Mouse (Mus musculus) layer of hippocampus, adult 11-12 months (tissue): ENCODE measurements at regions not wholly inside any gene's neighbourhood (a gene's known extent, or its start where the extent isn't known, plus 50 kb on each side); places are given as distances from the start of the nearest gene placed in this dataset.
"Not testable (repeated sequence)": the region's sequence is repeated elsewhere in the genome, so short reads cannot be mapped to it uniquely, and the experiment has no call there.

Source experiments
- DNase-seq: peaks from one replicate; pipeline ENCODE4 v3.0.0; 2022; ENCODE audit warnings: low spot score

DNA sequence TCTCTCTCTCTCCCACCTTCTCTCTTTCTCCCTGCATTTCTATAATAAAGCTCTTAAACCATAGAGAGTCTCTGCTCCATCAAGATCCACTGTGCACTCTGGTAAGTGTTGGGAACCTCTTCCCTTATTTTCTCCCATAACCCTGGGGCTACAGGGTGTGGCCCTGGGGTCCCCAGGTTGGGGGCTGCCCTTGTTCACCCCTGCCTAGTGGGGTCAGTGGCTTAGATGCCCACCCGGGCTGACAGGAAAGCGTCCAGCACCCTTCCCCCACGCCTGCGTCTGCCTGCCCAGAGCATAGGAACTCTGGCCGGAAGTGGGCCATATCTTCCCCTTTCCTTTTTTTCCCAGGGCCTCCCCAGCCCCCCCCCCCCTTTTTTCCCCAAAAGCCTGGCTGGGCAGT, 534.0 kb downstream of the Hdgfl1 start:
- no peak for DNase-seq

DNA sequence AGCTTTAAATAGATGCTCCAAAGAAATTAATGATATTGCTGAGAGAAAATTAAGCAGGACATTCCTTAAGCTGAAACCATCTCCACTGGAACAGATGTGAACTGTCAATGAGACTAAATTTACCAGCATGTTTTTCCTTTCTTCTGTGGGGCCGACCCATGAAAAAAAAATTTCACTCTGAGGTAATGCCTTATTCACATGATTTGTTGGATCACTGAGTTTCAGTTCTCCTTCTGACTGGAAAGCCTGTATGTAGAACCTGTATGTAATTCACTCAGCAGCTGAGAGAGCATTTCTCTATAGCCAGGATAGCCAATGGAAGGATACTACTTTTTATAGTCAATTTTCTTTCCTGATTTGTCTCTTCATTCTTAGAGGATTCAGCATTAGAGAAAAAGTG, 535.3 kb downstream of the Hdgfl1 start:
- DNase-seq, result no peak

DNA sequence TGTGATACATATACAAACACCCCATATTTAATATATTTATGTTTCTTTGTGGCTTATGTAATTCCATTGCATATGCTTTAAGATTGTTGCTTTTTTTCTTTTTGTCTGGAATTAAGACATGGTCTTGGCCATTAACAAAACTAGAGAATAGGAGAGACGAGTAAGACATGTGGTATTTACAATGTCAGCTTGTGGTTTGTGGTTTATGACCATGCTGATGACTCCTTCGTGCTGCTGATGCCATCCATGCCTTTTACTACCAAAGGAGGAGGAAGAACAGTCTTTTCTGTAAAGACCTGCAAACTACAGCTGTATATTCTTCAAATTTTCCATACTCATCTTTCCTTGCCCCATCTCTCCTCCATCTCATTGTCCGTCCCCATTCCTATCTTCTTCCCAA, 552.7 kb downstream of the Hdgfl1 start:
- DNase-seq, result no peak

DNA sequence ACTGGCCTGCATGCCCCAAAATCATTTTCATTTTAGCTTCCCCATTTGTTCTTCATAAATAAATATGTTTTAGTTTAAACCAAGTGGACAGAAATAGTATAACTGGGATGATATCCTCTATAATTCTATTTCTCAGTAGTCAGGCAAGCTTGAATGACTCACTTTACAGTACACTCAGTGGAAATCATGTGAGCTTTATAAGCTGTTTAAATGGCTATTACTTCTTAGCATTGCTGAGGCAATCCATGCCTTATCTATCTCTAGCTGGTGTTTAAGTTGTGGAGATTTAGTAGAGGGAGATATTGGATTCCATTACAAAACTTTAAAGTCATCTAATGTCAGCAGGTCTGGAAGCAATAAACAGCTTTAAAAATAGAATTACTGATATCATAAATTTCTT, 553.4 kb downstream of the Hdgfl1 start:
- no peak for DNase-seq

DNA sequence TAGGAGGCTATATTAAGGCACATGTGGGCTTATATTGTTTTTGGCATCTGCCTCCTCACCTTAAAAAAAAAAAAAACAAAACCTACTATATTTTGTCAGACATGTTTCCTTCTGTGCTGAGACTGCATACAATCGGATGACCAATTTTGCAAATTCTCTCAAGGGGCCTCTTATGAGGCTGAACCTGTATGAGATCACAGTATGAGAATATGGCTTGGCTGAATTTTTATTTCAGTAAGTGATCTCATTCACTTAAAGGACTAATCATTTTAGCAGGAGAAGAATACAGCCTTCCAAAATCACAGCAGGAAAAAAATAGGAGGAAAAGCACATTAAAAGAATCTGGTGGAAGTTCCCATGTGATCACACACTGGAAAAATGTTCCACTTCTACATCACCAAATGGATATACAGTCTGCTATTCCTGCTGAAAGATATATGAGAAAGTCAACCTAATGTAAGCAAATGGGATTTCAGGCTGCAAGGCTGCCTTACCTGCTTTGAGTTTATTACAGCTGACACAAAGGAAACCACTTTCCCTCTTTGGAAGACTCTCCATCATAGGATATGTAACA, 564.3 kb downstream of the Hdgfl1 start:
- DNase-seq, result no peak

DNA sequence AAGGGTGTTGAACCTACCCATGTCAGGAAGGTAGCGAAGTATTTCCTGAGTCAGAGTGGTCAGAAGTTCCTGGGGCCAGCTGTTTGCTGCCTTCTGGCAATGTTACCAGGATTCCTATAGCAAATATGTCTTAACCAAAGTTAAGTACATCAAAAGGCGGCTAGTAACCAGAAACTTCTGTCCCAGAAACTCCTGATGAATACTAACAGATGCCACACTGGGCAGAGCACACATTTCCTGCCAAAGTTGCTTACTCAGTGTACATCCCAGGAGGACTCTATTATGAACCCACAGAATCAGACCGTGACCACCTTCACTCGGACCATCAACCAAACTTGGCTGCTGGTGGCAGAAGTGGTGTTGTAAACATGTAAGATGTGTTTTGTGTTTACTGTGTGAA, 575.3 kb downstream of the Hdgfl1 start:
- no peak for DNase-seq

DNA sequence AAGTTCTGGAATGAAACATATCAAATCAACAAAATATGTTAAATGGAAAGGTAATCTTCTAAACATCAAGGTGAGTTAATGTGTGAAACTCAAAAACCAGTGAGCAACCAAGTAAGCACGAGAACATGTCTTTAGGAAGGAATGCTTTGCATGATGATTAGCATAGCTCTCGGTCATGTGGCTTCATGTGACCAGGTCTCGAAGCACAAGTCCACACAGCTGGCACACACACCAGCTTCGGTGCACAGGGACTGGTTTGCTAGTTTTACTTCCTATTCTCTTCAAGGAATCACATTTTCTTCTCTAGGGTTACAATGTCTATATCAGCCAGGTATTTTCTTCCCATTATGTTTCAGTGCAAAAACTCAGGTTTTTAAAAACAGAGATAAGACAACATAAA, 586.1 kb downstream of the Hdgfl1 start:
- DNase-seq, result no peak

DNA sequence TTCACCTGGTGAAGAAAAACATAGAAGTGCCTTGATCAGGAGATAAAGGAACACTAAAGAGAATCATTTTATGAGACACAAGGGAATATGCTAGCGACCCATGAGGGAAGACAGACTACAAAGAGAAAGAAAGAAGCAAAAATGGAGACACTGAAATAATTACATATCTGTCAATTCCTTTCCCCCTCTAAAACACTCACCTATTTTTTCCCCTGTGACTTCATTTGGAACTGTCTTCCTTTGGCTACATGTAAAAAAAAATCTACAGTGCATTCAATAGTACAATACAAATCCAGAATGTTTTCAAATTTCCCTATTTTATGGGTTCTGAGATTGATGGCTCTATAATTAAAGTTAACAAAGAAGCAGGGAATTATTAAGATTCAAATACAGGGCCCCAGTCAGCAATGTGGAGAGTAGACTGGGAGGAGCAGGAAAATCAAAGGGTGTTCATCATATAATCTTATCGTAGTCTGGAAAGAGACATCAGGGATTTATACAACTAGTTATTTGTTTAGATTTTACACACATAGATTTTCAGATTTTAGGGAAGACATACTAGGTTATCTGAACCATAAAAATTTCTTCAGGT, 598.0 kb downstream of the Hdgfl1 start:
- no peak for DNase-seq

DNA sequence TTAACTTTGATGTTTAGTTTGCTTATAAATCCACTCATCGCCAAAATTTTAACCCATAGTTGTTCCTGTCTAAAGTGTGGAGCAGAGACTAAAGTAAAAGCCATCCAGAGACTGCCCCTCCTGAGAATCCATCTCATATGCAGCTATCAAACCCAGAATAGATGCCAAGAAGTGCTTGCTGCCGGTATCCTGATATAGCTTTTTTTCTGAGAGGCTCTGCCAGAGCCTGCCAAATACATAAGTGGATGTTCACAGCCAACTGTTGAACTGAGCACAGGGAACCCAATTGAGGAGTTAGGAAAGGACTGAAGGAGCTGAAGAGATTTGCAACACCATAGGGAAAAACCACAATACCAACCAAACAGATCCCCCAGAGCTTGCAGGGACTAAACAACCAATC, 600.3 kb downstream of the Hdgfl1 start:
- DNase-seq, result no peak

DNA sequence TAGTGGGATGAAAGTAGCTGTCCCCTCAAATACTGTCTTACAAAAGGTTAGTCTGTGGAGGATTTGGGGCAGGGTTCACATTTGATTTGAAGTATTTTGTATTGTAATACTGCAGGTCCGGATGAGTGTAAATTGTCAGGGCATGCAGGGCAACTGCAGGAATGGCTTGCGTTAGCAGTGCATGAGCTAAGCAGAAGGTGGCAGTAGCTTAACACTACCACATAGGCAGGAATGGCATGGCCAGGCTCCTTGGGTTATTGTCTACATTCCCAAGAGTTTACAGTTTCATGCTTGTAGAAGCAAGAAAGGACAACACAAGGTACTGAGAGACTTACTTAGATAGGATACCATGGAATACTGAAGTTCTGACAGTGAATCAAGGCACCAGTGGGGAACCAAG, 611.3 kb downstream of the Hdgfl1 start:
- no peak for DNase-seq

DNA sequence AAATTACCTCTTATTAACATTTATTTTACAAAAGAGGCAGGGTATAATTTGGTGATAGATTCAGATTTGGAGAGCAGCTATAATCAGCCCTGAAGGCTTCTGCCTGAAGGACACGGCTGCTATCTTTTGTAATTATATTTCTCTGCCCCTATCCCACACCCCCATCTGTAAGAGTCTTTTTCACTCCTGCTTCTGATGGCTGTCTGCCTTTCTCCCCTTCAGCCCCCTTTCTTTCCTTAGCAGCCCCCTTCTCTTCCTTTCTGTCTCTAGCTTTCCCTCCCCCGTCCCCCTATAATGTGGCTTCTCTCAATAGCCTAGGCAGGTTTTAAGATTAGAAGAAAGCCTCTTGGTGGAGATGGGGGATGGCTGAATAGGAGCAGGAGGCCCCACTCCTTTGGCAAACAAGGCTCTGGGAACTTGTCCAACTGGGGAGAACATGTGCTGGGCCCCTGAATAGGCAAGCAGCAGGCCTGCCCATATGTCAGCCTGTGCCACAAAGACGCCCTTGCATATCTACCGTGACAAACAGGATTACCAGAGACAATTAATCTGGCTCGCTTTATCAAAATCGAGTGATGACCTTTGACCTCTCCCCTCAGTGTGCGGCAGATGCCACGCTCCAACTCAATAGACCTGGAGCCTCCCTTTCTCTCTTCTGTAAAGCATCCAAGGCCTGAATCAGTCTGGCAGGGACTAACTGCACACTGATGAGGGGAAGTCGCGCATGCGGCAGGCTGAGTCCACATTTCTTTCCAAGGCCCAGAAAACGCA, 615.1 kb downstream of the Hdgfl1 start:
- peak; percentile 86 for DNase-seq

DNA sequence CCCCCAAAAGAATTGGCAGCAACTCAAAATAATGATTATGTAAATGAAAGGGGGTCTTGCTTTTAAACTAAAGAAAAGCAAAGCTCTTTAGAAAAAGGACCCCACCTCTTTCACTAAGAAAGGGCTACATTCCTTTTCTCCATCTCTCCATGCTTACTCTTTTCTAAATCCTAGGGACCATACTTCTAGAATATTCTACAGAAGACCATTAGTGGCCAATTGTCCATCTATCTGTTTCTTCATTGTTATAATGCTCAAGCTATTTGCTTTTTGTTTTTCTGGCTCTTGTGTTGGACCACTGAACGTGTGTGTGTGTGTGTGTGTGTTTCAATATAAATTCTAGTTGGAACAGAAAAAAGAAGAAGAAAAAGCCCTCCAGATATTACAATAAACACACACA, 615.7 kb downstream of the Hdgfl1 start:
- DNase-seq, result no peak

DNA sequence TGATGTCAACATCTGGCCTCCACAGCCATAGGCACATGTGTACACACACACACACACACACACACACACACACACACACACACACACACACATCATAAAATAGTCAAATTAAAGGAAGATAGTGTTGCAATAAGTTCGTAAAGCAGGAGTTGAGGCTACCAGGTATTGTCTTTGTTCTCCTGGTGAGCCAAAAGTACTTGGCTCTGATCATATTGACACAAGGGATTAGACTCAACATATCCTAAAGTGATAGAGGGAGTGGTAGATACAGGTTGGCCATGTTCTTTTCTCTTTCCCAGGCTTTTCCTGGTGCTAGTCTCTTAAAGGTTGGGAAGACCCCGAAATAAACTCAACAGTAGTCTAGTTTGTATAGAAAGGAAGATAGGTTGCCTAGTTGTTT, 616.9 kb downstream of the Hdgfl1 start:
- no peak for DNase-seq

DNA sequence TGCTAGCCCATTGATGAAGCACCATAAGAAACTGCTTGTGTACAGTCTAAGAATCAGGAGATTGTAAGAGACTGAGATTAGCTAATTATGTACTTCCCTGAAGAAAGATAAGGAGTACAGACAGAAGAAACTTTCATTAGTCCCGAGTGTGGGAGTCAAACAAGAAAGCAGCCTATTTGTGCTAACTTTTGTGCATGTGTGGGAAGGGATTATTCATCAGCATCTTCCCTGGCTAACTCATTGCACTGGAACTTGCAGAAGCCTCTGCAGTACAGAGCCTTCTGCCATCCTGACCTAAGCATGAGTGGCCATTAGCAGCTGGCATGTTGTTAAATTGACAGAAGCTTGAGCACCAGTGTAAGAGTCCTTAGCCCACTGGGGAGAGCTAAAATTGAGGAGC, 619.5 kb downstream of the Hdgfl1 start:
- DNase-seq, result no peak

DNA sequence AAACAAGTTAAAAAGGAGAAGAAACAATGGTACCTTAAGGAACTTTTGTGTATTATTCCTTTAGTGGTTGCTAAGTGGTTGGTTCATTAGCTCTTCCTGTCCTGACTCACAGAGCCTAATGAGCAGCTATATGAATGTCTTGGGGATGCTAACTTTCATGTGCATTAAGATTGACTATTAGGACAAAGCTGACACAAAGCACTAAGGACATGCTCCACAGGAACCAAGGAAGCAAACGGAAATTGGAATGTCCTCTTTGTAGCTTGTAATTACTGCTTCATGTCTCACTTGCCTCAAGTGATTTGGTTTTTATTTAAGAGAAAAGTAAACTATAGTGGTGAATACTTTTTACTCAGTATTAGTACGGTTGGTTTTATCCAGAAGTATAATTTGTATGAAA, 627.2 kb downstream of the Hdgfl1 start:
- no peak for DNase-seq

DNA sequence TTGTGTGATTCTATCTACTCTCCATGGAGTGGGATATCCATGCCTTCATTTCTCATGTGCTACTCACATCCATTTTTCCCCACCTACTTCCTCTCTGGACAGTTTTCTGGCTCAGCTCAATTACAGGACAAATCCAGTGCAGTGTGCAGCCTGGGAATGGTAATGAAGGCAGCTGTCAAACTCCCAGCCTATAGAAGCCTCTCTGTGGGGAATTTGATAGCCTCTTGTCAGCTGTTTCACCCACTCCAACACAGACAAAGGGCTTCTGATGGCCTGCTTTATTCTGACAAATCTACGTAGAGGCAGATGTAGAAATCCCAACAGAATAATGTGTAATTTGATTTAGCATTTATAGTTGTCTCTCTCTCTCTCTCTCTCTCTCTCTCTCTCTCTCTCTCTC, 650.6 kb downstream of the Hdgfl1 start:
- DNase-seq, result no peak

DNA sequence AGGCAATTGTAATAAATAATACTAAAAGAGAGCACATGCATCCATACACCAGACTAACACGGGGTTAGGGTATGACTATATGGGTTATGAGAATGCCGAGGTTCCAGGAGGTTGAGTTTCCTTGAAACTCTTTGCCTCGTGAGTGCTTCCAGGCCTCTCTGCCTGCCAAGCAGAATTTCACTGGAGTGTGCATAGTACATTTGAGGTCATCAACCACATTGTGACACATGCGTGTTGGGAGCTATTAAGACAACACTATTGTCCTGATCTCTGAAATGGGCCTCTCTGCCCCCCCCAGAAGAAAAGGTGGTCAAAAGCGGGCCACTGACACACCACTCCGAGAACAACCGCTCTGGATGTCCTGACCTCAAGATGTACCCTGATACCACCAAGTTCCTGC, 655.8 kb downstream of the Hdgfl1 start:
- no peak for DNase-seq

DNA sequence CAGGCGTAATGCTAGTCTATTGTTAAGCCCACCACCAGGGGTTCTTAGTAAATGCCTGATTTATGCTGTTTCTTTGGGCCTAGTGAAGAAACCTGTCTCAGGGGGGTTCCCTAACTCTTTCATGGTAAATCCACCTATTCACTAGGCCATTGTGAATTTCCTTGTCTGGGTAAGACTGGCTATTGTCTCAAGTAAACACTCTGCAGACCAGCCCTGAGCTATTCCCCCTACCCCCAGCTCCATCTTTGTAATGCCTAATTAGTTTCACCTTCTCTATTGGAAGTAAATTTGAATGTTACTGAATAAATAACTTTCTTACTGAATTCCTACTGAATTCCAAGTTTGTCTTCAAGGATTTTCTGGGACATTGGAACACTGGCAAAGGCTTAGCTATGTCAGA, 656.2 kb downstream of the Hdgfl1 start:
- DNase-seq, result not testable (repeated sequence)

DNA sequence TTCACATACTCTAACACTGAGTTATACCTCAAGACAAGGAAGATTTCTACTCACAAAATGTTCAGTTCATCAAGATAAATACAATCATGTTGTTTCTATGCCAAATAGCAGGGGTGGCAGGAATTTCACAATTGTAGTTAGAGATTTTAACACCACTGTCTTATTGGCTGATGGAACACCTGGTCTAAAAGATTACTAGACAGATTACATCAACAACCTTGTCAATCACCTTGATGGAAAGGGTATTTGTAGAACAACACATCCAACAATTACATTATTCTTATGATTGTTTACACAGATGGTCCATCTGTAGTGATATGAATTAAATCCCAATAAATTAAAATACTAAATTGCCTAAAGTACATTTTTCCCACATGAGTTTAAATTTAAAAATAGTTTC, 657.4 kb downstream of the Hdgfl1 start:
- no peak for DNase-seq

DNA sequence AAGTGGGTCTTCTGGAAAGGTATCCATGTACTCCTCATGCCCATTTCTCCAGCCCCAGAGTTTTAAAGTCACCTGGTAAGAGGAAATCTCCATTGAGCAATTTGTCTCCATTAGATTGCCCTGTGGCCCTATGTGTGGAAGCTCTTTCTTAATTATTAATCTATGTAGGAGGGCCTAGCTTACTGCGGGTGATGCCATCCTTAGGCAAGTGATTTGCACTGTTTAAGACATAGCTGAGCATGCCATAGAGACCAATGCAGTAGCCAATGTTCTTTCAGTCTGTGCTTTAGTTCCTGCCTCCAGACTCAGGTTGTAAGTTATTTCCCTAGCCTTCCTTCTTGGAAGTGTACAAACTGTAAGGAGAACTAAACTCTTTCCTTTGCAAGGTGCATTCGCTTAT, 661.0 kb downstream of the Hdgfl1 start:
- DNase-seq, result no peak

DNA sequence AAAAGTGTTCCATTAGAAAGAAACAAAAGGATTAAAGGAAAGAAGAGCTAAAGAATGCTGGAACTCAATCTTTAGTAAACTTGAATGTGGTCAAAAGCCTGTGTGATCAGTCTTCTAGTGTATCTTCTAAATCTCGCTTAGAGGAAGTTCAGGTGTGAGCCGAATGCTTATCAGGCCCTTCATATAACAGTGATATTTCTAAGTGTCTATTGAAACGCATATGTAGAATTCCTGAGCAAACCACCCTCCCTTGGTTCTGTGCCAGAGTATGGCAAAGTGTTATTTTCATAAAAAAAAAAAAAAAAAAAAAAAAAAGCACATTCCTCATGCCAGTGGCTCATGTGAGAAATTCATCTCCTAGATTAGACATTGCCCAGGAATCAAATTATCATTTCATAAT, 681.2 kb downstream of the Hdgfl1 start:
- no peak for DNase-seq

DNA sequence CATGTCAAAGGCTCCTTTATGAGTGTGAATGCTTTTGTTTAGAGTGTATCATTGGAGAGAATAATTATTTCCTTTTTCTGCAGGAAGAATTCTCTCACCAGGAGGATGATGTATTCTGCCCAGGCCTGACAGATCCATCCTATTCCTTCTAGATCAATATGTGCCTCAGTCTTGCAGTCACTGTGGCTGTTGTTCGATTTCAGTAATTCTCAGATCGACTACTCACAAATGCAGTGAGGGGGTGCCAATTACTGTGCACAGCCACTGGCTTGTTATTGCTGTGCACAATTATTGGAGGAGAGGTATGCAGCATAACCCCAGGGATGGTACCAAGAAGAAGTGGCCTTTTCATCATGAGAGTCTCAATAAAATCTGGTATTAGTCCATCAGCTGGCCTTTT, 689.2 kb downstream of the Hdgfl1 start:
- no peak for DNase-seq

DNA sequence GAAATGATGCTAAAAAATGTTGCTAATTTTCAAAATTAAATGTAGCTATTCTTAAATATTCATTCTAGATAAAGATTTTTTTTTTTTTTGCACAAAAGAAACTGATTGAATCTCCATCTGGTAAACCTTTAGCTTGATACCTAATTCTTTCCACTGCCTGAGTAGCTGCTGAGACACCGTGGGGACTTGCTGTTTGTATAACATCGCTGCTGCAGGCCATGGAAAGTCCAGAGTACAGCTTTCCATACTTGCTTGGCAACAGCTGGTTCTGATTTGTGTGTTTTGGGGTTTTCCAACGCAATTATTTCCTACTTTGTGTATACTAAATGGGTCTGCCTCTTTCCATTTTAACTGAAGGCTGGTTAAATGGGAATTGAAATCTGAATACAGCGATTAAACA, 689.7 kb downstream of the Hdgfl1 start:
- DNase-seq, result no peak

DNA sequence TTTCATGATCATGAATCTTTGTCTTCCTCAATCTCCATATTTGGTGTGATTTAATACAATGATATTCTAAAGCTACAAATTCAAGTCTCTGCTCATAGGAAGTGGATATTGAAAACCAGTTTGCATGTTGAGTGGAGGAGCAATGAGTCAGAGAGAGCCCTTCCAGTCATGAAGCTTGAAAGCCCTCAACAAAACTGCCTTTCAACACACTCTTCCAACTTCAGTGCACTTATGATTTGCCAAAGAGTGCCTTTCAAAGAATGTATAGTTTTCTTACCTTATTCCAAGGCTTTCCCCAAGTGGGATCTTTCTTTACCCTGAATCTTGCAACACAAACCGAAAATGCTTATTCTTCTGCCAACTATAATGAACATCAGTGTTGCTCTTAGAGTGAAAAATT, 690.6 kb downstream of the Hdgfl1 start:
- DNase-seq, result no peak
